Mouse (Mus musculus) spleen, adult 2 months (tissue): ENCODE measurements around the gene Hid1.

Experiments
- CTCF ChIP-seq: fragments of 200-500 bp; IDR thresholded peaks from 2 replicates; pipeline ENCODE4 v1.5.1; 2011; ENCODE audit warnings: mild to moderate bottlenecking, inconsistent platforms; ENCODE audit not compliant: insufficient read depth, insufficient read length, insufficient replicate concordance; ENCODE audit errors: extremely low read depth
- POLR2A ChIP-seq: fragments of 200-500 bp; IDR thresholded peaks from 2 replicates; pipeline ENCODE4 v1.6.1; 2011; ENCODE audit warnings: low read depth, low read length, inconsistent platforms

- TF ChIP-seq CTCF = no peak
- no peak for TF ChIP-seq POLR2A
Measured at GRCm38 (mm10) chr11:115300745-115301144, 66.8 kb downstream of the Hid1 start.
